Mouse (Mus musculus): ENCODE measurements around the gene Papolg.

DNA sequence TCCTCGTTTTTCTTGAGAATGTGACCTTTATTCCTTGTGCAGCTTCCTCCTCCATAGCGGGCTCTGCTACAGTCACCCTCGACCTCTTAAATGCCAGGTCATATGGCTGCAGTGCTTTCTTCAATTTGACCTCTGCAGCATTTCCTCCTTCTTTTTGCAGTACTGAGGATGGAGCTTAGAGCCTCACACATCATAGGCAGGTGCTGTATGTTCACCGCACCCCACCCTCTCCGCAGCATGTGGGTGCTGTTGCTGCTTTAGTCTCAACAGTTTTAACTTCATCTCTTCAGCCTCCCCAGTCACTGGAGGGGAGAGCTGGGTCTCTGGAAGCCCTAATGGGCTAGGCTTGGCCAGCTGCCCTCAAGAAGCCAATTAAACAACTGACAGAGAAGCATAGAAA, 41.7 kb downstream of the Papolg start:
- TF ChIP-seq CTCF (IDR thresholded peaks at IDR 0.05; ENCODE audit: low read depth, low read length), result no peak
- no peak for TF ChIP-seq TAL1 (conservative IDR thresholded peaks at IDR 0.05; ENCODE audit: low read depth, low read length)
- TF ChIP-seq GATA1 (IDR thresholded peaks at IDR 0.05; ENCODE audit: borderline replicate concordance, low read length), result no peak
- no peak for TF ChIP-seq POLR2AphosphoS5 (IDR thresholded peaks at IDR 0.05; ENCODE audit: insufficient replicate concordance, low read depth, low read length)
- TF ChIP-seq GATA2 (IDR thresholded peaks at IDR 0.05; ENCODE audit: borderline replicate concordance, low read depth, low read length), result no peak
